ENCODE assay signal across 15 mouse cellular contexts in the genomic region with DNA sequence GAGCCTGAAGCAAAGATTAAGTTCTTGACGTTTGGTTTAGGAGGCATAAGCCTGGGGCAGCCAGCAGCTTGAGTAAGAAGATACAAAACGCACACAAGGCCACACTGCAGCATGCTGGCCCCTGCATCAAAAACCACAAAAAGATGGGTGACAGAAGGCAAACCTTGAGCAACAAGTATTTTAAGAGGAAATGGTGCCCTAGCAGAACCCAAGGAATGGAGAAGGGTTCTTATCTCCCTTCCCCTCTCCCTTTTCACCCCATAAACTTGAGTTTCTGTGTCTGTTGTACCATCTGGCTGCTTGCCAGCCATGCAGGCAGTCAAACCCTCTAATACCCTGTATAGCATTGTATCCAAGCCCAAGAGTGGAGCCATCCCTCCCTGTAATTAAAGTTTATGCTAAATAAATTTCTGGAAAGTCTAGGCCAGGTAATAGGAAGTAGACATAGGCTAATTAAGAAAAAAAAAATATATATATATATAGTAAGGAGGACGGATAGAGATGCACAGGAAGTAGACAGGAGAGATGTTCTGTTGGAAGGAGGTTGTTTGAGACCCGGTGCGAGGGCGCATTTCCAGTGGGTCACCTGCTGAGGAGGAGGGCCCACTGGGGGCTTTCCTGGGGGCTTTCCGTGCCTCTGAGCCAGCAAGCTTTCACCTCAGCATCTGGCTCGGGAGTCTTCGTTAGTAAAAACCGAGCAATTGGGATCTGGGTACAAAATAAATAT. TPM values are rescaled to one million over a fixed set of nuclear protein-coding genes. Genes with fewer than 3 reads are reported as not detected.
DNase-seq lines count a peak whose midpoint lies in the region; ATAC-seq lines count a peak whose summit lies in the region.
"Had no signal": no experiment of that assay in that cellular context is flagged by ENCODE, and none has a peak within 500 bp of the region (broad histone marks: within the 10 kb centered on the region; RNA-seq: fewer than 3 reads in every experiment).

No protein-coding gene starts in this region.

- H3K27ac ChIP-seq in heart, embryonic 14.5 days (replicated peaks in 1 of 2; ENCODE audit: control insufficient read depth in 1 of 2, insufficient read depth in 1 of 2, low read depth in 2 of 2, low read length in 2 of 2): no peak overlapping the region; a peak in 1 of 4 replicates
- H3K27ac ChIP-seq: hindbrain, embryonic 13.5 days had no signal

- 34% methylated on average over 10 of the region's 10 CpGs for WGBS in heart, embryonic 14.5 days

- no peak for ATAC-seq in heart, embryonic 14.5 days (ENCODE audit: insufficient number of reproducible peaks, insufficient read depth, low FRiP score, low read depth)

- intact Hi-C loops in heart, postnatal 14 days (cut with DNase I): no loop called here

- no peak overlapping the region for H3K4me3 ChIP-seq in heart, embryonic 14.5 days (ENCODE audit: control insufficient read depth in 1 of 2, insufficient read depth in 1 of 2, low read depth in 1 of 2, low read length in 2 of 2)
- H3K4me3 ChIP-seq: hindbrain, embryonic 13.5 days had no signal

- no peaks in the 10 kb centered on the region for H3K27me3 ChIP-seq in heart, embryonic 14.5 days (ENCODE audit: control insufficient read depth, insufficient read depth, low read length)
- H3K27me3 ChIP-seq: hindbrain, embryonic 13.5 days had no signal

- no peaks in the 10 kb centered on the region for H3K36me3 ChIP-seq in heart, embryonic 14.5 days (ENCODE audit: control insufficient read depth, insufficient read depth, low read length)
- H3K36me3 ChIP-seq: hindbrain, embryonic 13.5 days had no signal

- DNase-seq in heart, postnatal 14 days: no peak
- peak; percentile 27 for DNase-seq in retina, postnatal 1 day
- DNase-seq in retina, embryonic 14.5 days (ENCODE audit: low spot score): no peak
- peak; percentile 19 for DNase-seq in NIH3T3 (ENCODE audit: low read depth)
- peak; percentile 32 for DNase-seq in naive thymus-derived CD4-positive, alpha-beta T cell, adult 2 months (ENCODE audit: low read depth)
- no peak for DNase-seq in layer of hippocampus, adult 9-10 months (ENCODE audit: low spot score)
- no peak for DNase-seq in left cerebral cortex, adult 8-10 months (ENCODE audit: low spot score in 2 of 2)
- DNase-seq: gastrocnemius, postnatal 10 days; kidney, postnatal 4 days; lung, postnatal 10 days; thymus, postnatal 4 days had no signal

- no peak overlapping the region for H3K9ac ChIP-seq in heart, embryonic 14.5 days (ENCODE audit: low read length)
- H3K9ac ChIP-seq: hindbrain, embryonic 13.5 days had no signal

- H3K9me3 ChIP-seq in heart, embryonic 14.5 days (ENCODE audit: control insufficient read depth, low read length): no peaks in the 10 kb centered on the region
- H3K9me3 ChIP-seq: hindbrain, embryonic 13.5 days had no signal

- peak overlapping the region; percentile 4 for H3K4me2 ChIP-seq in heart, embryonic 14.5 days (ENCODE audit: low read length)
- H3K4me2 ChIP-seq: hindbrain, embryonic 13.5 days had no signal

- H3K4me1 ChIP-seq in heart, embryonic 14.5 days (ENCODE audit: control insufficient read depth in 2 of 2, insufficient read depth in 2 of 2, low read length in 2 of 2): peaks cover 7 to 10% of the 10 kb centered on the region in 2 experiments
- H3K4me1 ChIP-seq: hindbrain, embryonic 13.5 days had no signal

RNA-seq across cellular contexts. Expression of gene E330021D16Rik, which starts 16.0 kb away (rescaled TPM):
- polyA plus RNA-seq in heart, embryonic 14.5 days (2014; fragmentation: Nextera tagmentation; extraction: Ambion mirVana): not detected in 2 replicates
- not detected for total RNA-seq in heart, postnatal 14 days (2021)
- not detected for total RNA-seq in left cerebral cortex, adult 8-10 months (2022)
- total RNA-seq: adrenal gland, adult 18-20 months; gastrocnemius, postnatal 10 days had no signal
- polyA plus RNA-seq: hindbrain, embryonic 13.5 days; limb, embryonic 11.5 days had no signal

Comparison
In these comparisons a context has a peak if more than half of its experiments do, and no peak if none do; other contexts are left out.
1. DNase-seq: peak in retina, postnatal 1 day (single experiment), NIH3T3 (single experiment) and naive thymus-derived CD4-positive, alpha-beta T cell, adult 2 months (single experiment); none in heart, postnatal 14 days (0 of 2), retina, embryonic 14.5 days (single experiment), layer of hippocampus, adult 9-10 months (single experiment) and left cerebral cortex, adult 8-10 months (0 of 2).